Comparison of ENCODE assay signal across 26 mouse cellular contexts in genomic region chr6:128053000-128053732, GRCm38 (mm10).
A peak's percentile ranks its signal among the peaks of the same experiment; 100 is the strongest.
DNase-seq lines count a peak whose midpoint lies in the region; ATAC-seq and TF ChIP-seq lines count a peak whose summit lies in the region.
"Had no signal": no experiment of that assay in that cellular context is flagged by ENCODE, and none has a peak within 500 bp of the region (broad histone marks: within the 10 kb centered on the region; RNA-seq: fewer than 3 reads in every experiment).

No protein-coding gene starts in this region.

- H3K9ac ChIP-seq in heart, embryonic 14.5 days (ENCODE audit: low read length) = peak overlapping the region; percentile 18; the same call in 1 of the 2 replicates
- H3K9ac ChIP-seq in neural tube, embryonic 15.5 days (replicated peaks) = no peak overlapping the region
- H3K9ac ChIP-seq: forebrain, embryonic 12.5 days; hindbrain, embryonic 14.5 days; liver, postnatal 0 days; midbrain, embryonic 12.5 days; stomach, embryonic 15.5 days had no signal

- no peaks in the 10 kb centered on the region for H3K27me3 ChIP-seq in heart, embryonic 14.5 days (ENCODE audit: control insufficient read depth, insufficient read depth, low read length)
- H3K27me3 ChIP-seq in neural tube, embryonic 15.5 days (replicated peaks) = no peaks in the 10 kb centered on the region
- H3K27me3 ChIP-seq in embryonic facial prominence, embryonic 10.5 days (replicated peaks; ENCODE audit: low read depth, poor library complexity, severe bottlenecking) = no peaks in the 10 kb centered on the region
- no peaks in the 10 kb centered on the region for H3K27me3 ChIP-seq in myocyte (ENCODE audit: control insufficient read depth, insufficient read depth, insufficient read length)
- H3K27me3 ChIP-seq: forebrain, embryonic 12.5 days; midbrain, embryonic 12.5 days; stomach, embryonic 15.5 days had no signal

- H3K79me2 ChIP-seq in myocyte (ENCODE audit: control insufficient read depth, insufficient read depth) = no peaks in the 10 kb centered on the region

- no peak for TF ChIP-seq POLR2A in myocyte (IDR thresholded peaks at IDR 0.05; ENCODE audit: insufficient read length, low read depth)

- no peaks in the 10 kb centered on the region for H3K36me3 ChIP-seq in heart, embryonic 14.5 days (ENCODE audit: control insufficient read depth, insufficient read depth, low read length)
- H3K36me3 ChIP-seq in neural tube, embryonic 15.5 days = no peaks in the 10 kb centered on the region
- H3K36me3 ChIP-seq in embryonic facial prominence, embryonic 10.5 days (replicated peaks) = 0 out of 2 replicates have a peak, but pooled peaks cover 3% of the 10 kb centered on the region
- H3K36me3 ChIP-seq in myocyte (ENCODE audit: control insufficient read depth, insufficient read depth) = no peaks in the 10 kb centered on the region
- H3K36me3 ChIP-seq: forebrain, embryonic 12.5 days; midbrain, embryonic 12.5 days; stomach, embryonic 15.5 days had no signal

- ATAC-seq in heart, embryonic 14.5 days (ENCODE audit: insufficient number of reproducible peaks, insufficient read depth, low FRiP score, low read depth) = no peak
- ATAC-seq in neural tube, embryonic 15.5 days (ENCODE audit: low FRiP score) = peak; percentile 31; the same call in 1 of the 2 replicates
- ATAC-seq: inflammation-experienced regulatory T-cells, adult 6 months; liver, postnatal 0 days; lung, postnatal 0 days had no signal

- no peak for DNase-seq in heart, postnatal 25 days (ENCODE audit: low spot score)
- DNase-seq in neural tube, embryonic 10.5 days (ENCODE audit: extremely low spot score, low spot score) = no peak
- DNase-seq in embryonic facial prominence, embryonic 10.5 days (ENCODE audit: low spot score) = no peak
- DNase-seq in layer of hippocampus, adult 9-11 months = no peak
- no peak for DNase-seq in cerebellum, adult 18-20 months
- DNase-seq: cerebellum, adult 2 months; cerebellum, postnatal 36 days; gastrocnemius, postnatal 10 days; heart, adult 11 months; heart, postnatal 14 days; kidney, adult 2 months; liver, postnatal 0 days; thymus, postnatal 25 days had no signal

- WGBS in heart, embryonic 14.5 days = 48% methylated on average over 10 of the region's 10 CpGs
- 65% methylated on average over 10 of the region's 10 CpGs for WGBS in neural tube, embryonic 15.5 days
- 65% methylated on average over 10 of the region's 10 CpGs for WGBS in embryonic facial prominence, embryonic 10.5 days

- no peak overlapping the region for H3K4me3 ChIP-seq in heart, embryonic 14.5 days (ENCODE audit: control insufficient read depth in 1 of 2, insufficient read depth in 1 of 2, low read depth in 1 of 2, low read length in 2 of 2)
- H3K4me3 ChIP-seq in neural tube, embryonic 15.5 days (replicated peaks) = no peak overlapping the region
- no peak overlapping the region for H3K4me3 ChIP-seq in embryonic facial prominence, embryonic 10.5 days
- H3K4me3 ChIP-seq in myocyte = no peak overlapping the region
- H3K4me3 ChIP-seq: erythroblast, embryonic 14.5 days; forebrain, embryonic 12.5 days; left cerebral cortex, adult 2 months; midbrain, embryonic 12.5 days; stomach, embryonic 15.5 days had no signal

- no peak overlapping the region for H3ac ChIP-seq in myocyte (ENCODE audit: control insufficient read depth, insufficient read length)

- H3K4me1 ChIP-seq in heart, embryonic 14.5 days (ENCODE audit: control insufficient read depth in 2 of 2, insufficient read depth in 2 of 2, low read length in 2 of 2) = peaks cover 29 to 40% of the 10 kb centered on the region in 2 experiments
- H3K4me1 ChIP-seq in neural tube, embryonic 15.5 days = peaks cover 13% of the 10 kb centered on the region
- peaks cover 23% of the 10 kb centered on the region for H3K4me1 ChIP-seq in embryonic facial prominence, embryonic 10.5 days
- H3K4me1 ChIP-seq: stomach, embryonic 15.5 days had no signal

- intact Hi-C loops in heart, postnatal 25 days (cut with DNase I) = no loop called here

- H3K4me2 ChIP-seq in heart, embryonic 14.5 days (ENCODE audit: low read length) = no peak overlapping the region
- no peak overlapping the region for H3K4me2 ChIP-seq in neural tube, embryonic 15.5 days
- no peak overlapping the region for H3K4me2 ChIP-seq in myocyte (ENCODE audit: low read depth)
- H3K4me2 ChIP-seq: forebrain, embryonic 12.5 days; hindbrain, embryonic 14.5 days; liver, embryonic 11.5 days; midbrain, embryonic 12.5 days; stomach, embryonic 15.5 days had no signal

- peak overlapping the region; percentile 3 to 46; a peak in 2 of 4 replicates for H3K27ac ChIP-seq in heart, embryonic 14.5 days (replicated peaks in 1 of 2; ENCODE audit: control insufficient read depth in 1 of 2, insufficient read depth in 1 of 2, low read depth in 2 of 2, low read length in 2 of 2)
- H3K27ac ChIP-seq in neural tube, embryonic 15.5 days (replicated peaks) = no peak overlapping the region
- H3K27ac ChIP-seq in embryonic facial prominence, embryonic 10.5 days (replicated peaks) = 0 out of 2 replicates have a peak overlapping the region, but pooled peaks have one; percentile 30
- H3K27ac ChIP-seq: forebrain, embryonic 12.5 days; hindbrain, embryonic 14.5 days; kidney, postnatal 0 days; left cerebral cortex, adult 2 months; midbrain, embryonic 12.5 days; stomach, embryonic 15.5 days had no signal

- no peaks in the 10 kb centered on the region for H3K9me3 ChIP-seq in heart, embryonic 14.5 days (ENCODE audit: control insufficient read depth, low read length)
- no peaks in the 10 kb centered on the region for H3K9me3 ChIP-seq in neural tube, embryonic 15.5 days (replicated peaks)
- no peaks in the 10 kb centered on the region for H3K9me3 ChIP-seq in embryonic facial prominence, embryonic 10.5 days
- H3K9me3 ChIP-seq: forebrain, embryonic 12.5 days; midbrain, embryonic 12.5 days; stomach, embryonic 15.5 days had no signal

TF ChIP-seq in myocyte, 11 proteins besides CTCF, POLR2A, EP300 and RAD21:
- no peak for TF ChIP-seq USF1 (IDR thresholded peaks at IDR 0.05; ENCODE audit: low read depth)
- no peak for TF ChIP-seq REST (IDR thresholded peaks at IDR 0.05; ENCODE audit: insufficient read depth, insufficient read length)
- peak; percentile 65 for TF ChIP-seq TCF12 (IDR thresholded peaks at IDR 0.05; ENCODE audit: insufficient read depth, poor library complexity, severe bottlenecking)
- TF ChIP-seq TCF3 (IDR thresholded peaks at IDR 0.05; ENCODE audit: insufficient read length, low read depth) = peak; percentile 81
- no peak for TF ChIP-seq E2F4 (IDR thresholded peaks at IDR 0.05; ENCODE audit: insufficient read depth)
- TF ChIP-seq MAX (IDR thresholded peaks at IDR 0.05; ENCODE audit: low read depth) = no peak
- TF ChIP-seq CEBPB (IDR thresholded peaks at IDR 0.05; ENCODE audit: insufficient read depth, poor library complexity, severe bottlenecking) = no peak
- no peak for TF ChIP-seq SRF (IDR thresholded peaks at IDR 0.05; ENCODE audit: control insufficient read depth, insufficient read length, low read depth)
- TF ChIP-seq MYOD1 (IDR thresholded peaks at IDR 0.05; ENCODE audit: control insufficient read depth in 1 of 3, insufficient read length in 2 of 3, low read depth in 2 of 3) = peak in 2 of 3 experiments; percentile 94 to 99
- peak in 2 of 3 experiments; percentile 86 to 97 for TF ChIP-seq MYOG (IDR thresholded peaks at IDR 0.05; ENCODE audit: control insufficient read depth in 1 of 3, insufficient read depth in 1 of 3, insufficient read length in 2 of 3, low read depth in 2 of 3)
- no peak for TF ChIP-seq POLR2AphosphoS2 (IDR thresholded peaks at IDR 0.05; ENCODE audit: insufficient read length, low read depth)
